Mouse (Mus musculus) liver, embryonic 14.5 days (tissue): ENCODE data around the gene Dock9. TPM values are rescaled to one million over a fixed set of nuclear protein-coding genes. Genes with fewer than 3 reads are reported as not detected.

ENCODE experiments used
- ATAC-seq: fragments of 200-750 bp; cut with Nextera tagmentation; 2 replicates; pipeline ENCODE4 v1.8.0; 2017; ENCODE audit warnings: moderate number of reproducible peaks, mild to moderate bottlenecking, moderate library complexity; ENCODE audit not compliant: insufficient read depth
- DNase-seq, 3 experiments: peaks; one replicate each; pipeline ENCODE4 v3.0.0-alpha.2; 2012 to 2013; ENCODE audit warnings: low read depth in 3 of 3, low spot score in 3 of 3
- H3K27ac ChIP-seq: fragments of 300-500 bp; sonication (generic); 2 replicates; pipeline ENCODE4 v1.5.1; 2014; ENCODE audit warnings: moderate library complexity, mild to moderate bottlenecking, control low read depth, inconsistent platforms
- H3K27me3 ChIP-seq: fragments of 300-500 bp; sonication (generic); 2 replicates; pipeline ENCODE4 v1.6.1; 2014; ENCODE audit warnings: mild to moderate bottlenecking, low read length, moderate library complexity; ENCODE audit not compliant: control insufficient read depth, insufficient read depth
- H3K36me3 ChIP-seq: fragments of 300-500 bp; sonication (generic); replicated peaks from 2 replicates; pipeline ENCODE4 v1.6.1; 2014; ENCODE audit warnings: low read depth; ENCODE audit not compliant: control insufficient read depth, insufficient read depth
- H3K4me1 ChIP-seq, 2 experiments: fragments of 200-500 bp in 1 of 2; fragments of 300-500 bp in 1 of 2; sonication (generic) in 1 of 2; replicated peaks; 2 replicates each; pipeline ENCODE4 v1.6.1; 2012 to 2014; ENCODE audit warnings: antibody characterized with exemption in 1 of 2, inconsistent platforms in 1 of 2, low read length in 1 of 2; ENCODE audit not compliant: control insufficient read depth in 2 of 2, insufficient read depth in 2 of 2
- H3K4me2 ChIP-seq: fragments of 300-500 bp; sonication (generic); 2 replicates; pipeline ENCODE4 v1.6.1; 2014; ENCODE audit warnings: low read depth, mild to moderate bottlenecking, control low read depth, moderate library complexity
- H3K4me3 ChIP-seq, 2 experiments: fragments of 200-500 bp in 1 of 2; fragments of 300-500 bp in 1 of 2; sonication (generic) in 1 of 2; 2 replicates each; pipeline ENCODE4 v1.5.1; 2012 to 2014; ENCODE audit warnings: low read depth in 2 of 2, low read length in 2 of 2, mild to moderate bottlenecking in 2 of 2, control low read depth in 1 of 2, inconsistent platforms in 1 of 2, moderate library complexity in 1 of 2; ENCODE audit not compliant: insufficient read depth in 1 of 2
- H3K9ac ChIP-seq: fragments of 300-500 bp; sonication (generic); replicated peaks from 2 replicates; pipeline ENCODE4 v1.6.1; 2014; ENCODE audit warnings: mild to moderate bottlenecking, control low read depth, moderate library complexity
- H3K9me3 ChIP-seq: fragments of 300-500 bp; sonication (generic); 2 replicates; pipeline ENCODE4 v1.6.1; 2016; ENCODE audit warnings: low read length, mixed read lengths; ENCODE audit not compliant: control insufficient read depth
- CTCF ChIP-seq: IDR thresholded peaks from 2 replicates; pipeline ENCODE4 v1.5.1; 2016; ENCODE audit warnings: antibody characterized with exemption, low read depth, control low read depth
- EP300 ChIP-seq: IDR thresholded peaks from 2 replicates; pipeline ENCODE4 v1.6.1; 2016; ENCODE audit warnings: antibody characterized with exemption, low read depth
- WGBS: fragments of 180-500 bp; shearing (Covaris S2); extraction: QIAGEN DNeasy Blood & Tissue Kit; methylation state at CpG from one replicate; pipeline ENCODE4 v1.1.7; 2014; ENCODE audit not compliant: insufficient replicate concordance; 5-methylcytosine and 5-hydroxymethylcytosine counted together
- polyA plus RNA-seq, 2 experiments: library from polyadenylated mRNA; depleted of rRNA in 1 of 2; stranded (reverse) in 1 of 2; unstranded in 1 of 2; fragments of >200 nt; fragmentation: Nextera tagmentation in 1 of 2; extraction: Ambion mirVana in 1 of 2; gene quantifications; 2 replicates each; pipeline versions ENCODE4 v1.2.1 to v1.2.3; 2012 to 2014

Dock9 gene
- polyA plus RNA-seq, 2 experiments = 1.2 to 1.8 TPM

GRCm38 (mm10) chr14:121779620-121780019 is 18.0 kb downstream of the Dock9 start:
- ATAC-seq = no peak
- WGBS = 51% methylated on average over 3 of the region's 3 CpGs
- H3K36me3 ChIP-seq = no peaks in the 10 kb centered on the region

DNA sequence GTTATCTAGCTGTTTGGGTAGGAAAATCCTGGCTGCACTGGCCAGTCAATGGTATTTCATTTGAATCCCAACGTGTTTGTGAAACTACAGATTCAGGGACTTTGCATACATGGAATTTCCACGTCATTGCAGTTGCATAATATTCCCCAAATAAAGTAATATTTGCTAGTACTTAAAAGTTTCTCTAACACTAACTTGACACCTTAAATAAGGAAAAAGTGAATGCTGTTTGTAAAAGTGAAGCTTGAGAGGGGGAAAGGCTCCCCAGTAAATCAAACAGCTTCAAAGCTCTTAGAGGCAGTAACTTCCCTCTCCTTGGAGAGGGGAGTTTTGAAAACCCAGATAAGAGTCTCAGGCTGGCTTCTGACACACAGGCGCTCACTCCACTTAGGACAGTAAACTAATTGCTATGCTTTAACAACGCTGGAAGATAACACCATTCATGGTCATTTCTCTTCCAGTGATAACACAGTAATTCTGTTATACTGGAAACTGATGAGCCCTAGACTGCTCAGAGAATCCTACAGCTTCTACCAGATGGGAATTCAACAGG is 20.3 kb downstream of the Dock9 start:
- H3K36me3 ChIP-seq = no peaks in the 10 kb centered on the region
- DNase-seq (no peak), ATAC-seq (no peak)
- no peak overlapping the region for H3K4me2 ChIP-seq
- H3K9ac ChIP-seq = no peak overlapping the region
- no peak overlapping the region for H3K27ac ChIP-seq
- no peaks in the 10 kb centered on the region for H3K27me3 ChIP-seq
- TF ChIP-seq EP300 (no peak), CTCF (no peak)
- no peak overlapping the region for H3K4me3 ChIP-seq
- H3K9me3 ChIP-seq = no peaks in the 10 kb centered on the region
- peaks cover 0 to 10% of the 10 kb centered on the region in 2 experiments; a peak in 2 of 4 replicates for H3K4me1 ChIP-seq
- 34% methylated on average over 4 of the region's 4 CpGs for WGBS

More at GRCm38 (mm10) chr14:121779620-121780019, 18.0 kb downstream of the Dock9 start:
- Histone ChIP-seq H3K4me3 (no peak overlapping the region), H3K4me2 (no peak overlapping the region), H3K4me1 (peaks cover 0 to 5% of the 10 kb centered on the region in 2 experiments; a peak in 2 of 4 replicates), H3K9ac (no peak overlapping the region), H3K9me3 (no peaks in the 10 kb centered on the region), H3K27me3 (no peaks in the 10 kb centered on the region), H3K27ac (no peak overlapping the region)
- no peak for DNase-seq
- TF ChIP-seq CTCF (no peak), EP300 (no peak)

- no peaks in the 10 kb centered on the region for H3K27me3 ChIP-seq
- TF ChIP-seq EP300 = no peak
- TF ChIP-seq CTCF = peak; percentile 65
- no peak overlapping the region for H3K4me3 ChIP-seq
- H3K27ac ChIP-seq = no peak overlapping the region
- no peak overlapping the region for H3K4me2 ChIP-seq
- DNase-seq = no peak
- ATAC-seq = no peak
- H3K9me3 ChIP-seq = no peaks in the 10 kb centered on the region
- WGBS = 67% methylated on average over 4 of the region's 4 CpGs
- H3K9ac ChIP-seq = no peak overlapping the region
- no peaks in the 10 kb centered on the region for H3K36me3 ChIP-seq
- H3K4me1 ChIP-seq = peaks cover 0 to 10% of the 10 kb centered on the region in 2 experiments; a peak in 2 of 4 replicates
These were observed 20.9 kb downstream of the Dock9 start for GRCm38 (mm10) chr14:121776749-121777148.

DNA sequence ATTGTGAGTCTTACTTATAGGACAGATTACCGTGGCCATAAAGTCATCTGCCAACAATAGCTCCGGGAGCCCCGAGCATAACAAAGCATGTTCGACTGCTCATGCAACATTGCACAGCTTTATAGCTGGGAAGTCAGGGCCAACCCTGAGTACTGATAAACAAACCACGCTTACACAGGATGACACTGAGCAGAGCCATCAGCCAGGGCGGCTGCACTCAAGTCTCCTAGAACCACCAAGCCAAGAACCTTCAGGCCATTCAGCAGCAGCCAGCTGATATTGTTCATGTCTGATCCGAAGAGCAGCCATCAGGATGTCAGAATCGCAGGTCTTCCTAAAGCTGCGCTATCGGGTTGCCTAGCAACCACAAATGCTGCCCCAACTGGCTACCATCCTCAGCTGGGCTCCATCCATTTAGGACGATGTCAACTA is 35.6 kb downstream of the Dock9 start:
- Histone ChIP-seq H3K36me3 (no peaks in the 10 kb centered on the region), H3K9me3 (no peaks in the 10 kb centered on the region), H3K27me3 (no peaks in the 10 kb centered on the region), H3K4me3 (no peak overlapping the region), H3K9ac (no peak overlapping the region), H3K4me1 (no peaks in the 10 kb centered on the region), H3K4me2 (no peak overlapping the region), H3K27ac (no peak overlapping the region)
- ATAC-seq (no peak), DNase-seq (no peak)
- WGBS = 49% methylated on average over 11 of the region's 11 CpGs
- TF ChIP-seq EP300 (no peak), CTCF (no peak)

DNA sequence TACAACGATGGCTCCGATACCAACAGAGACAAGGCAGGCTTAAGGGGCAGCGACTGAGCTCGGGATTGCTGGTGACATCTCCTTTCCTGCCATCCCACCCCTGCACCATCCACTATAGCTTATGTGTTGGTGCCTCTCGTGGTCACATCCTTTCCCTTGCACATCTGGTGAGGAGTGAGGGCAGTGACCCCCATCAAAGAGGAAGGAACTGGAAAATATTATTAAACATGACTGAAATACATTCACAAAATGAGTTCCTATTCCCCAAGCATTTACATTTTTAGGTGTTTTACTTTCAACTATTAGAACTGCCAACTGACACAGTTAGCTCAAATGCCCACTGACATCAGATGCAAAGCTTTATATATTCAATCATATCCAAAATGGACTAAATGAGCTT is 37.2 kb downstream of the Dock9 start:
- no peak overlapping the region for H3K4me2 ChIP-seq
- no peak for TF ChIP-seq EP300
- no peak for TF ChIP-seq CTCF
- no peaks in the 10 kb centered on the region for H3K9me3 ChIP-seq
- no peaks in the 10 kb centered on the region for H3K36me3 ChIP-seq
- H3K27me3 ChIP-seq = no peaks in the 10 kb centered on the region
- H3K4me1 ChIP-seq = no peaks in the 10 kb centered on the region
- H3K9ac ChIP-seq = no peak overlapping the region
- no peak overlapping the region for H3K27ac ChIP-seq
- H3K4me3 ChIP-seq = no peak overlapping the region
- DNase-seq (no peak), ATAC-seq (no peak)
- WGBS = 64% methylated on average over 5 of the region's 5 CpGs
